Mouse (Mus musculus) urinary bladder, postnatal 25 days (tissue): ENCODE results near the gene Mapkapk3.

Source experiments
- DNase-seq: peaks from one replicate; pipeline ENCODE4 v3.0.0; 2022; ENCODE audit warnings: low spot score

Gene Mapkapk3

DNA sequence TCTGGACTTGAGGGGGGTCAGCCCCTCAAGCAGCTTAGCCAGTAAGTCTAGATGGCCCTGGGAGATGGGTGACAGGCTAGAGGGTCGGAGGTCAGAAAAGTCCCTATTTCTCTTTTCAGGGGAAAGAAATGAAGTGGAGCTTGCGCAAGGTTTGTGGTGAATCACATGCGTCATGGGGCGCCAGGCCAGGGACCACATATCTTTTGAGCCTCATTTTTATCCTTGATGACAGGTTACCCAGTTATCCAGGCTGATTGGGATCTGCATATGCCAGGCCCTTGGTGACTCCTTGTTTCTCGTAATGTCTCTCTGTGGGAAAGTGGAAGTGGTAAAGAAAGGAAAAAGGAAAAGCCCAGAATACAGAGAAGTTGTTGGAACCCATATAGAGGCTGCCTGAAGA is 25.8 kb downstream of the Mapkapk3 start:
- no peak for DNase-seq

DNA sequence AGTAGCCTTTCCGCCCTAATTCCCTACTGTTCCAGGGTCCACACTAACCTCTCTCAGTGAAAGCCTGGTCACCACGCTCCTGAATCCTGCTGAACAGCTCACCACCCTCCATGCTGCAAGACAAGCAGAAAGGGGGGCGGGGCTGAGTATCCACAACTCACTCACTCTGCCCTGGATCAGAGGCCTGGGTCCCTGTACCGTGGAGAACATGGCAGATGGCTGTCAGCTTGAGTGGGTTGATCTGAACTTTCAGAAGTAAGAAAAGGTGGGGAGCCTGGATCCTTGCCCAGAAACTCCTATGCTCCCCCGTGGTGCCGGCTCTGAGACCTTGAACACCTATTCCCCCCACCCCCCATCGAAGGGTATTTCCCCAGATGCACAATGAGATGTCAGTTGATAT is 27.3 kb downstream of the Mapkapk3 start:
- DNase-seq, result no peak

DNA sequence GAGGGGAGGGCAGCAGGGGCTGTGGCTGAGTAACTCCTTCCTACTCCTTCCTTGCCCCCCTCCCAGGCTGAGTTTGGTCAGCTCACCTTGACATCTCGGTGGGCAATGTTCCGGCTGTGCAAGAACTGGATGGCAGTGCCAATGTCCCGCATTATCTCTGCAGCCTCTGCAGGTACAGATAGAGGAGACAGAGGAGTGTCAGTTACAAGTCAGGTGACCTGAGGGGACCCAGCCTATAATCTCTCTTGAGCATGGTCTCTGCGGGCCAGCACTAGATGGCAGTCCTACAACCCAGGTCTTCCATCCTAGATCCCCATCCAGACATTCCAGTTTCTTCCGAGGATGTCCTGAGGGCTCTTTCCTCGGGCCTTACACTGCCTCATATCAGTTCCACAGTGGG is 27.9 kb downstream of the Mapkapk3 start:
- DNase-seq, result no peak

DNA sequence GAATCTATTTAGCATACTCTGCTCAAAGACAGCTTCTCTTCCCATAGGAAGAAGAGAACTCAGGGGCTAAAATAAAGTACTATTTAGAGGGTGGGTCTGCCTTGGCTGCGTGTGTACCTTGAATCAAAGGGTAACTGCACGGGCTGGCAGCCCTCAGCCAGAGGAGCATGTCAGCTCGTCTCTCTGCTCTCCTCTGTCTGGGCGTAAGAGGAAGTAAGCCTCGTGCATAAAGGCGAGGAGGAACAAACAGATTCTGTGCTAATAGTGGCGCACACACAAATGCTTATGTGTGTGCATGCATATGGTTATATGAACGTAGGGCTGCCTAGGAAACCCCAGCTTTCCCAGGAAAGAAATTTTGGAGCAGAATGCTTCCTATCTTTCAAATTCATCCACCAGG is 28.8 kb downstream of the Mapkapk3 start:
- DNase-seq, result no peak

DNA sequence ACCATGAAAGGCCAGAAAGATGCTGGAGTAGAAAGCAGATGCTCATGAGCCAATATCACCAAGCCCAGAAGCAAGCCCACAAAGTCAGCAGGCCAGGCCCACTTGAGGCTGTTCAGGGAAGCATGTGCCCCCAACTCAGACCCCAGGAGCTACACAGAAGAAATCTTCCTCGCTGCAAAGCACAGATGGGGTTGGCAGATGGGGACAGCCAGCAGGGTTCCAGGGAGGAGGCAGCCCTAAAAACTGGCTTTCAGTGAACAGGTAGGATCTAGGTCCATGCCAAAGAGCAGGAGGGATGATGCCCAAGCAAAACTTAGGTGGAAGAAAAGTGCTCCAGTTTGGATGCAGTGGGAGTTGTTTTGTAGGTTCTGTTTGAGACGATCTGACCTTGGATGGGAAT is 29.2 kb downstream of the Mapkapk3 start:
- DNase-seq, result no peak

DNA sequence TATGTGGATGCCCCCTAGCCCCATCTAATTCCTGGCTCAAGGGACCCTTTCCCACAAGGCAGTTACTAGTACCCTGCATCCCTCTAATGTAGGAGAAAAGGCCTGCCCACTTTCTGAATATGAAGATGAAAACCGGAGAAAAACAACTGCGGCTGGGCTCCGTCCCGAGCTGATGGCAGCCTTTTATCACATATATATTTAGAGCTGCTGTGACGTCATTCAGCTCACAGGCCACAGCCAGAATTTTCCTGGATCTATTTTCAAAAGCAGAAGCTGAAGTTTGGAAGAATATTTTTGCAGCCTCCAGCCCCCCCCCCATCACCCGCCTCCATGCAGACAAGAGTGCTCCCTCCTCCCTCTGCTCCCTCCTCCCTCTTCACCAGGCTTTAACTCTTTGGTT is 30.1 kb downstream of the Mapkapk3 start:
- DNase-seq, result no peak

DNA sequence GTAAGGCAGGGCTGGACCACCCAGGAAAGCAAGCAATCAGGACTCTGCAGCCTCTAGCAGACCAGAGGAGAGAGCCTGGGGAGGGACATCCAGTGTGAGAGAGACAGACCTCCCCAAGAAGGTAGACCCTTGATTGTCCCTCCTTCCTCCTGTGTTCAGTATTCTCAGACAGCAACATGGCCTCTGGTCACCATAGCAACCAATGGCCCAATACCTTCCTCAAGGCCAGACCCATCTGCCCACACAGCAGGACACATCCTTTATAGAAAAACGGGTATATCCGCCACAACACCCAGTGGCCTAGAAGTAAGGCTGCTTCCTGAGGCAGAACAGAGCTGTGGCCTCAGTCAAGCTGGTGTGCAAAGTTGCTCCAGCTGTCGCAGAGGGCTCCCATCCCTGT is 34.1 kb downstream of the Mapkapk3 start:
- DNase-seq, result no peak

DNA sequence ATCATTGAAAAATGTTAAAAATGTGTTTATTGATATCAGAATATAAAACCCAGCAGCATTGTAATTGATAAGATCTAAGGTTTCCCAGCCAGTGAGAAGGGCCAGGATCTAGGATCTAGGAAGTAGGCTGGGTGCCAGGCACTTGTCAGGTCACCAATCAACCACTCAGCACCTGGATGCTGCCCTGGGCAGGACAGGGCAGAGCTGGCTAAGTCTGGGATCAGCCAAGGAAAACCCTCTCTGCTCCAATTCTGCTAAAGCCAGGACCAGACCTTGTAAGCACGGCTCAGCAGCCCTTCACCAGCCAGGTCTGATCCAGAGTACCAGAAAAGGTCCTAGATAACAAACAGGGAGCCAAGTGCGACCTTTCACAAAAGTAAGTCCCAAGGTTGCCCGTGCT is 34.8 kb downstream of the Mapkapk3 start:
- no peak for DNase-seq

DNA sequence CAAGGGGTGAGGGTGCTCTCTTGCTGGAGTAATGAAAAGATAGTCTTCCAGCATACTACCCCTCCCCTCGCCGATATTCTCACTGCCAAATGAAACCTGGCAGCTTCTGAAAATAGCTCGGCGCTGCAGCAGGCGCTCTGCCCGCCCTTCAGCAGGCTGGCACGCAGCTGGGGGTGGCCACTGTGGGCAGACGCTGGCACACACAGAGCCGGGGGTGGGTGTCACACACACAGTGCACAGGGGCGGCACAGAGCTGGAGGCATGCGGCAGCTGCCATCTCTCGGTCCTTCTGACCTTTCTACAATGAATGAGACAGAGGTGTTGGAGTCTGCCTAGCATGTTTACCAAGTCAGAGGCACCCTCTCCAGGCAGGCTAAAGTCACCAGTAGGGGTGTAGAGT is 35.2 kb downstream of the Mapkapk3 start:
- DNase-seq, result no peak

DNA sequence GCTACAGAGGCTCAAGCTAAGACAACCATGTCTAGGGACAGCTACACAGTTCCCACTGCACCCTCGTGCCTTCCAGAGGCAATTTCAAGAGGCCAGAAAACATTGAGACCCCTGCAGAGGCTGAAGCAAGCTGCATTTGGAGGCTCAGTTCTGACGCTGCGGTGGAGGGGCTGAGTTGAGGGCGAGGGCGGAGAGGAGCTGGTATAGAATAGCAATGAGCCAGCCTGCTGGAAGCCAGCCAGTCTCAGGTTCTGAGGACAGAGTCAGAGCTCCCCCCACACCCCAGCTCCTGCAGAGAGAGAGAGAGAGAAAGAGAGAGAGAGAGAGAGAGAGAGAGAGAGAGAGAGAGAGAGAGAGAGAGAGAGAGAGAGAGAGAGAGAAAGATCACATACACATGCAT is 37.5 kb downstream of the Mapkapk3 start:
- no peak for DNase-seq

DNA sequence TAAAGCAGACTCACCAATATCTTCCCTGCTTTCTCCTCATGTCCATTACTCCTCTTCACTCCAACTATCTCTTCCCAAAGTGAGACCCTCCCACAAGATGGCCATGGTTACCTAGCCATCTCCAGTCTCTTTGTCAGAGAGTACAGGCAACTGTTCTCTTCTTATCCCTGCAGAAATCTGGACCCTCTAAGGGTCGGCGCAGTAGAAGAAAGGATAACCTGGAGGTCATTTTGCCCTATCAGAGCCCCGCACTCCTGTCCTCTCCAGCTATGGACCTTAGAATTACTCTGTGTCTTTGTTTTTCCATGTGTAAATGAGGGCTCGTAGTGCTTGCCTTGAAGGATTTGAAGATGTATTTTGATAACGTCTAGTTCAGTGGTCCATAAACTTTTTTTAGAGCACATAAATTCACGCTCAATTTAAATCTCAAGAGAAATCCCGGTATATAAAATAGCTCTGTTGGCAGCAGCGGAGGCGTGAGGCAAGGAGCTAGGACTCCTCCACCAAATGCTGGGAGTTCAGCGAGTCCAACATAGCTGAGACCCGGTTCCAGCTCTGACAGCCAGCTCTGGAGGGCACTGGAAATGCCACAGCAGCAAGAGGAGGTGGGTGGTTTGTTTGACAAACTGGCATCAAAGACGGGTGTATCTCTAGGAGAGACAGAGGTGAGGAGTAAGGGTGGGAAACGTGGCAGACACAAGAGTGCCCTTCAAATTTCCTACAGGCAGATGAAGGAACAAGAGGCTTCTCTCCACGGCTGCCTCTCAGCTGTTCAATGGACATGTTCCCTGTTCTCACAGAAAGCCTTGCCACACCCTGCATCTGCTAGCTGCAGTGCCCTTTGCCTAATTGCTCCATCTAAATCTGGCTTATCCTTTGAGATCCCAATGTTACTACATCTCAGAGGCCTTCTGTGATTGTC is 39.0 kb downstream of the Mapkapk3 start:
- no peak for DNase-seq

DNA sequence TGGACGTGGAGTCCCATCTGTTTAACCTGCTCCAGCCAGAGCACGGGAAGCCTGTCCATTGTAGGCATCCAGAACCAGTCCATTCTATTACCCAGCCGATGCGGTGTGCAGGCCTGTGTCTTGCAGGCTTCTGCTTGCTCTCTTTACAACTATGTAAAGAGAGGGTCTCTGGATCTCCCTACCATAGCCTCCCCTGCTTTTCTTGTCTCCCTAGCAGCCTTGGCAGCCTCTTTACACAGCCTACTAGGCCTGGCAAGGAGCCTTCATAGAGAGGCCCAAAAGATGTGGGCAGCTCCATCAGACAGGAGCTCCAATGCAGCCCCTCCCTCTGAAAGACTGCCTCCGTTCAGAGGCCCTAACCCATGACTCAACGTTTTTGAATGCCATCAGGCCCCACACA is 40.5 kb downstream of the Mapkapk3 start:
- no peak for DNase-seq

DNA sequence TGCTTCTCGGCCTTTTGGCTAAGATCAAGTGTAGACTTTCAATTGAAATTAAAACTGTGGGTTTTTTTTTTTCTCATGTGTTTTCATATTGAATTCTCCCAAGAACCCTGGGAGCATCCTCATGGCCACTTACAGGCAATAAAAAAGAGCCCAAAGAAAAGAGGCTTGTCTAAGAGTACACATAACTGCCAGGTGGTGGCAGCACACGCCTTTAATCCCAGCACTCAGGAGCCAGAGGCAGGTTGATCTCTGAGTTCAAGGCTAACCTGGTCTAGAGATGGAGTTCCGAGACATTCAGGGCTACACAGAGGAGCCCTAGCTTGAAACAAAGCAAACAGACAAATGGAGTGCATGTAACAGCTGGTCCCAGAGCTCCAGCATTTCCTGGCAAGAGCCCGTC is 43.5 kb downstream of the Mapkapk3 start:
- no peak for DNase-seq

DNA sequence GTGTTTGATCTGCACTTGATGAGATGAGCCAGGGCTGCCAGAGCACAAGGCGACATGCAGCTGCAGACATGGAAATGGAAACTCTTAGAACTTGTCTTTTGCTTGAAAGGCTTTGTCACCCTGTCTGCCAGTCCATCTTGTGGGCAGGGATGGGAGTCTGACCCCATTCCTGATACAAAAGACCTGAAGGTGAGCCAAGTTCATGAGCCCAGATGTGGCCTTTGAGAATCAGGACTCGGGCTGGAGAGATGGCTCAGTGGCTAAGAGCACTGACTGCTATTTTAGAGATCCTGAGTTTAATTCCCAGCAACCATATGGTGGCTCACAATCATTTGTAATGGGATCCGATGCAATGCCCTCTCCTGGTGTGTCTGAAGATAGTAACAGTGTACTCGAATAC is 44.4 kb downstream of the Mapkapk3 start:
- no peak for DNase-seq

DNA sequence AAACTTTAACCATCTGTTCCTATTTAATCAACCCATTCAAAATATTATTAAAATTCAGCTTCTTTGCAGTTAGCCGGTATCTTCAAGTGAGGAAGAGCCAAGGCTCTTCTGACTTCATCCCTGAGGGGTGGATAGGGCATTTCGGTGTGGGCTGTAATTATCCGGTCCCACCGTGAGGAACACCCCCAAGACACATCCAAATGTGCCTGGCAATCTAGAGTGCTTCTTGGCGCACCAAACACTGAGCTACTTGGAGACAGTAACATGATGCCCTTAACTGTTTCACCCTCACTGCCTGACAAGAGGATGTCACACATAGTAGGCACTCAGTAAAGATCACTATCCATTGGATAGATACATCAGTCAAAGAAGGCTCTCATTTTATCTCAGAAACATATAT is 53.5 kb downstream of the Mapkapk3 start:
- no peak for DNase-seq

DNA sequence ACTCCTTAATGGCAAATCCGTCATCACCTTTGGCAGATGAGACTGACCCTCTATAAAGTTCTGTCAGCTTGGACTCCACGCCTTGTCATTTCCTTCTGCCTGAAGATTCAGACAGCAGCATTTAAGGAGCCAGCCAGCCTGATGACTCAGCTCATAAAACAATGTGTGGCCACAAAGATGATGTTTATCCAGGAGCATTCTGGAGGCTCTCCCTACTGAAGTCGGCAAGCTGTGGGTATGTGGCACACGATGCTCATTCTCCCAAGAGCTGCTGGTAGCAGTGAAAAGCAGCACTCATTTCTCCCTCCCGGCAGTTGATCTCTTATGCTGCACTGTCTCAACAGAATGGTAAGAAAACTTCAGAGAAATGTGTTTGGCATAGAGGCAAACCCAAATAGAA is 54.4 kb downstream of the Mapkapk3 start:
- no peak for DNase-seq

DNA sequence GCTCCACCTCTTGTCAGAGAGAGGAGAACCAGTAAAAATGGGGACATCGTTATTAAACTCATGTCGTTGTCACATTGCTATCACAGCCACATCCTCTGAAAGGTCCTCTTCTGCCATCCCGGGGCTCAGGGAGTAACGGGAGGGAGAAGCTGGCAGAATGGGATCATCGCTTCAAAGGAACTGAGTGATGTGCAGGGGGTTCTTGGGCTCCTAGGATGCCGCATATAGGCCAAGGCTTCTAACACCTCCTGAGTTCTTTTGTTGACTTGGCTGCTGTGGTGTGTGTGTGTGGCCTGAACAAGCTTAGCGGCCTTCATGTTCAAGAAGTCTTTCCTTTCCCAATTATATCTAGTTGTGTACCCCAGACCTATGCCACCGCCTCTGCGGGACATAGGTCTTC is 57.5 kb downstream of the Mapkapk3 start:
- no peak for DNase-seq

DNA sequence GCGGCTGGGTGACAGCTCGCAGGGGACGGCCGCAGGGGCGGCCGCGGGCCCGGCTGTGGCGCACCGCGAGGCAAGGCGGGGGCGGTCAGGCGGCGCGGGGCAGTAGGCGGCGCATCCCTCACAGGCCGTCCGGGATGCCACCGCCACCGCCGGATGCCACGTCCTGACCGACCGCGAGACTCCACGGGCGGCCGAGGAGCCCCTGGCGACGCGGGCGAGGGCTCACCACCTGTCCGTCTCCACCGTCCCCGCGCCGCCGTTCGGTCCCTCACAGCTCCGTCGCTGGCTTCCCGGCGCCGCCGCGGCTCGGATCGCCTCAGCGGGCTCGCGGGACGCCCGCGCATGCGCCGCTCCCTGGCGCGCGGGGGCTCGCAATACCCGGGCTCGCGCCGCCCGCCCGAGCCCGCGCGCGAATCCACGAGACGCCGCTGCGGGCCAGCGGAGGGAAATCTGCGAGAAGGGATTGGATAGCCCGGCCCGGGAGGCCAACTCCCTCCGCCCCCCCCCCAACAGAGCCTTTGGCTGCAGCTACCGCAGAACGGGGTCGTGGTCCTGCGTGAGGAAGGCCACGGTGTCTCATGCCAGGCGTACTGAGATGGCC is 58.0 kb downstream of the Mapkapk3 start, which contains the start of gene Dock3:
Gene Dock3 (minus strand): TSS at position 371 of the 601 bp plus-strand sequence.
- DNase-seq, result peak; percentile 57

DNA sequence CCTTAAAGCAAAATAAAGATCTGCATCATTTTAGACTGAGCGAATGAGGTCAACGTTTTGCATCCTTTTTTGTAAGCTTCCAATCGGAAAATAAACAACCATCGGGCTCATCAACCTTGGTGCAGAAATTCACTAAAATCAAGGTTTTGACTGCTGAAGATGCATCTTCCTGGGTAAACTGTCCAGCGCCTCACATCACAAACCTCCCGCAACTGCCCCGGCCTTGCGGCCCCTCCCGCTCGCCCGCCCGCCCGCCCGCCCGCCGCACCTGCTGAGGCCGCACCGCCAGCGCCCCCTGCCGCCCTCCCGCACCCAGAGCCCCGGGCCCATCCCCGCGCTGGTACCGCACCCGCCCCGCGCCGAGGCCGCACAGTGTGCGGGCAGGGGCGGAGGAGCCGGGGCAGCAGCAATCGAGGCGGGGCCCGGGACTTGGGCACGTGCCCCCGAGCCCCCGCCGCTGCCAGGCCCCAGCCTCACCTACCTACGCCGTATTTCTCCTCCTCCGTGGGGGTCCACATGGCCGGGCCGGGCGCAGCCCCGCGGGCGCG is 58.6 kb downstream of the Mapkapk3 start:
- DNase-seq, result no peak

DNA sequence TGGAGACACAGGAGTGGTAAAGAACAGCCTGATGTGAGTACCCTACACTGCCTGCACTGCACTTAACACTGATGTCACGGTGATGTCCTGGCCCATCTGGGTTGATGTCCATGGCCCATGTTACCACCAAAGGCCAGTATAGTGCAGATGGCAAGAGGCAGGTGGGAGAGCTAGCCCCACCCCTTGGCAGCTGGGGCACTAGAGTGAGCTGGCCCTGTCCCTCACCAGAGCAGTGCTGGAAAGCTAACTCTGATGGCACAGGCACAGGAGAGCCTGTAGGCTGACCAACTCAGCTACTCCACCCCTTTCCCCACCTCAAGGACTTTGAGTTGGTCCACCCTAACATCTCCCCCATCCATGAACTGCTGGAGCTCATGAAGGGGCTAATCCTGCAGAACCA is 65.1 kb downstream of the Mapkapk3 start:
- DNase-seq, result no peak
